Mouse (Mus musculus) cerebellum, adult (tissue): ENCODE measurements around the gene Agrn.
"Not testable (repeated sequence)": the region's sequence is repeated elsewhere in the genome, so short reads cannot be mapped to it uniquely, and the experiment has no call there.

Experiments
- ATAC-seq: cut with Nextera tagmentation; 2 replicates; pipeline ENCODE4 v1.9.2; 2017; ENCODE audit warnings: mild to moderate bottlenecking, moderate library complexity, mixed read lengths; ENCODE audit not compliant: insufficient number of reproducible peaks, low FRiP score, low TSS enrichment

Agrn gene

GRCm38 (mm10) chr4:156168611-156169010, 28.7 kb downstream of the Agrn start:
- ATAC-seq = no peak

- ATAC-seq = no peak
Observed at GRCm38 (mm10) chr4:156166477-156166876, 30.8 kb downstream of the Agrn start.

DNA sequence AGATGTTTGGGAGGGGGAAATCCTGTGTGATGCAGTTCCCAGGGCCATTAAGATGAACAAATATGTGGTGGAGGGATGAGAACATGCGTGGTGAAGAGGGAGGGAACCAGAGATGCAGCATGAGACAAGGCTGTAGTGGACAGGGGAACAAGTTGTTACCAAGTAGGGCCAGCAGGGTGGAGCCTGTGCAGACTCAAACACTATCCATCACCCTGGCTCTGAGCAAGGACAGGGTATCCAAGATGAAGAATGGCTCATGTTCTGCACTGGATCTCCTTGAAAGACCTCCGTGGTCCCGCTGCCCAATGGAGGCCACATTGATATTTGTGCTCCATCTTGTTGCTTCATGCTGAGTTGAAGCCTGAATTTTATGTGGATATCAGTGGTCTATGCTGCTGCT, 42.5 kb downstream of the Agrn start:
- no peak for ATAC-seq

- ATAC-seq = not testable (repeated sequence)
Observed at GRCm38 (mm10) chr4:156150887-156151286, 46.4 kb downstream of the Agrn start.

GRCm38 (mm10) chr4:156136285-156137100, 60.8 kb downstream of the Agrn start:
- ATAC-seq = no peak

- ATAC-seq = no peak
Observed at GRCm38 (mm10) chr4:156135801-156136200, 61.5 kb downstream of the Agrn start.

- no peak for ATAC-seq
Observed at GRCm38 (mm10) chr4:156135112-156135511, 62.2 kb downstream of the Agrn start.

- ATAC-seq = no peak
Observed at GRCm38 (mm10) chr4:156133943-156134605, 63.2 kb downstream of the Agrn start.

DNA sequence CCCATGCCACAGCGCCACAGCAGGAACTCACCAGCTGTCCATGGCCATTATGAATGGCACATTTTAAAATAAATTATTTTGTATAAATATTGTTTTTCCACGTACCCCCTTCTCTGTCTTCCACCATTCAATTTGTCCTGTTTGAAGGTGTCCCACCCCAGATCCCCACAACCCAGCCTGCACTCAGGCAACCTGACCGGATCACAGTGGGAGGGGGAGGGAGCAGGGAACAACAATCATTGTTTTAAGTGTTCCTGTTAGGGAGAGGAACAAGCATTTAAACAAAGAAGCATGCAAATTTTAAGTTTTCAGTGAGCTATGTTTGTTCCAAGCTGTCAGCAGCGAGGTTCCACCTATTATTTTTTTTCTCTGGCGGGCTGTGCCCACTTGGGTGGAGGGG, 64.0 kb downstream of the Agrn start:
- no peak for ATAC-seq

DNA sequence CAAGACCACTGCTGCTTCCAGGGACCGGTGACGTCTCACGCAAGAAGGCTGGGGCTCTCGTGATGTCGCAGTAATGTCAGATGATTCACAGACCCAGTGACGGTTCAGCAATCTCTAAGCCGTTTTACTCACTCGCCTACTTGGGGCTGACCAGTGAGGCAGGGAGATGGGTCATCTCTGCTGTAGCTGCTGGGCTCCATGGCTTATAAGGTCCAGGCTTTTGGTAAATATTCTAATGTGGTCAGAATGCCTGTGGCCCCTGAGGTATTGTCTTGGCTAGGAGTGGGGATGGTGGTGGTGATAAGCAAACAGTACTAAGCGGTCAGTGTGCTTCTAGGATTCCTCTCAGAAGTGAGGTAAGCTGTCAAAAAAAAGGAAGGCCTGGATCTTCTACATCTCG, 66.3 kb downstream of the Agrn start:
- ATAC-seq = no peak

DNA sequence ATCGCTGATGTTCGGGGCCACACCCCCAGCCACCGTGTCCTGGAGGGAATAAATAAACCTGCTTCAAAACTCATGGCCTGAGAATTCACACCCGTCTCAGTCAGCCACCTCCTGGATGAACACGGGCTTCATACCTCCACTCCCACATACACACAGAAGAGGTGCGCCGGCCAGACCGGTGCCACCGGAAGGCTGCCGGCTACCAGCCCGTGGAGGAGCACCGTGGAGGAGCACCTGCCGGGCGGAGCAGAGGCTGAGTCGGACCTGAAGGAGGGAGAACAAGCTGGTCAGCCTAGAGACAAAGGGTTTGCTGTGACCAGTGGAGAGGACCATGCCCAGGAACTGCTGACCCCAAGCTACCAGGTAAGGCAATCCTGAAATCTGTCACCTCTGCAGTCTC, 66.9 kb downstream of the Agrn start, which contains the start of gene Rnf223:
TSS of gene Rnf223 (plus strand) at position 78 of the 400 bp plus-strand sequence.
- no peak for ATAC-seq

DNA sequence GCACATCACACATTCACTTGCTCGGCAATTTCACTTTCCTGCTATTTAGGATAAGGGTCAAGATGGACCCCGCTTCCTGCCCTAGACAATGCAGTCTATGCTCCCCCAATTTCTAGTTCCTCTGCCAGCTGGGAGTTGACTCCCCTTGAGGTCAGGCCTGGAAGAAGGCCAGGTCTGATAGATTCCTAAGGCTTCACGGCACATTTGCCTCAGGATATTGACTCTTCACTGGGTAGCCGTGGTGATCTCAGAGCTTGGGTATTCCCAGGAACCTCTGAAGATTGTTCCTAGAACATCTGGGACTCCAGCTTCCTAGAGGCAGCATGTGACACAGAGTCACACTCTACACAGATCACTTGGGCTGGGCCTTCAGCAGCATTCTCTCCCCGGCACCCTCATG, 68.5 kb downstream of the Agrn start:
- ATAC-seq = no peak

GRCm38 (mm10) chr4:156126841-156127240, 70.4 kb downstream of the Agrn start:
- no peak for ATAC-seq

DNA sequence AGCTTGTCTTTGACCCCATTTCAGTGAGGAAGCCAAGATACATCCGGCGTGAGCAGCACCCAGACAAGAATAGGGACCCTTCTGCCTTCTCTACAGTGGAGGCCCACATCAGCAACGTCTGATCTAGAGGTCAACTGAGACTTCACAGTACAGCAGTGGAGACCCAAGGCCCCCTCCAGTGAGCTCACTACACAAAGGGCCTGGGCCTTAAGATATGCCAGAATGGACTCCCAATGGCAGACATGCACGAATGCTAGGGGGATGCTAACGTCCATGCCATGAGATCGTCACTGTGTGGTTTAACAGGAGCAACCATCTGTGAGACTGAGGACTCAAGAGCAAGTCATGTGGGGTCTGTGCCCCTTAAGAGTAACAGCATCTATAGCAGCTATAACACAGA, 71.9 kb downstream of the Agrn start:
- no peak for ATAC-seq

DNA sequence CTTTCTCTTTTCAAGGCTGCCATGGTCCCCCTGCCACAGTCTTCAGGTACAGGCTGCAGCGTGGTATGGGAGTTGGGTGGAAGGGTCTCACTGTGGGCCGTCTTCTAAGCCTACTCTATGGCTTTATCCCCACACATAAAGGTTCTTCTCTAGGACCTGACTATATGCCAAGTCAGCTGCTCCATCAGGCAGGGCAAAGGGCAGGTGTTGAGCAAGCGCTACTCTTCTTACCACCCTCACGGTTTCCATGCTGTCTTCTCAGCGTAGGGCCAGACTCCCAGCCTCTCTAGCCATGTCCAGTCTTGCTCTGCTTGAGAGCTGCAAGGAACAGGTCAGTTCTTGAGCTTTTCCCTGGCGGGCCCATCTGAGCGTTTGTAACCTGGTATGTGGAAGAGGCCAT, 73.2 kb downstream of the Agrn start:
- no peak for ATAC-seq
